Mouse (Mus musculus) heart, adult 8-10 months (tissue): ENCODE data around the gene Abat. TPM values are rescaled to one million over a fixed set of nuclear protein-coding genes. Genes with fewer than 3 reads are reported as not detected.

Source experiments
- DNase-seq: peaks from one replicate; pipeline ENCODE4 v3.0.0; 2022; ENCODE audit warnings: low spot score
- microRNA-seq: library from miRNA; unstranded; fragments of <30 nt; microRNA quantifications from one replicate; pipeline ENCODE4 v1.2.0, GENCODE M21; 2022
- total RNA-seq, 4 experiments: library from RNA; stranded (reverse); gene quantifications; 2 replicates each; pipeline ENCODE4 v1.2.4; 2022

Gene Abat
- total RNA-seq, 4 experiments from 2014 or later, result 9.1 to 18.3 (median 14.6) TPM

DNA sequence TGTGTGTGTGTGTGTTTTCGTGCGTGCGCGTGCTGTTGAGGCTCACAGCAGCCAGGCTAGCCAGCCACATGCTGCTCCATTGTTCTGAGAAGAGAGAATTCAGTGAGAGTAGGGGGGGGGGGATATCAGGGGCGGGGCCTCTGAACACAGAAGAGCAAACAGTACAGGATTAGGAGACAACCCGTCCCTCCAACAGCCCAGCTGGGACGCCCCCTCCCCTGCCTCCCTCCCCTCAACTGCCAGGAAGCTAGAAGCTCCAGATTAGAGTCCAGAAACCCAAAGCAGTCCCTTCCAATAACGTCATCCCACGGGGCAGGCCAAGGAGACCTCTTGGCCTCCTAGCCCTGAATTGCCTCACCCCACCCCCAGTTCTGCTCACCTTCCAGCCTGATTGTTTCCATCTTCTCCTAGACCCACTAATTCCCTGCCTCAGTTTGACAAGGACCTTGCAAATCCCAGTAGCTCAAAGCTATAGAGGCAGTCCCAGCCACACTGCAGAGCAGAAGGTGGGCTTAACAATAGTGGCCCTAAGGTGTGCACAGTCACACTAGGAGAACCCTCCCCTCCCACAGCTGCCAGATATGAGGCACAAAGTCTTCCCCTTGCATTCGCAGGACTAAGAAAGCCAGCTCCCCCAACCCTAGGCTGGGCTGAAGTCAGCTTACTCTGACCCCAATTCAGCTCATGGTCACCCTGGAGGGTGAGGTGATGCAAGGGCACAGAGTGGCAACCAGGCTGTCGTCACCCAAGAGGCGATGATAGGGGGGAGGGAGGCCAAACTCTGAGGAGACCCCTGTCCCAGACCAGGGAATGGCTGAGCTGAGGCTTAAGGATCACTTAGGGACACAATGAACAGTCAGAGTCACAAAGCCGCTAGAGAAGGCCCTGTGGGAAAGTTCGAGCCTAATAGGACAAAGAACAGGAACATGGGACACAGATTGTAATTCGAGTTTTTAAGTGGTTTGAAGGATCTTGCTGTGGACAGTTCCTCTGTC, 157.1 kb downstream of the Abat start:
- no peak for DNase-seq

Small RNA genes within 50 kb of the gene (microRNA-seq; reads per million reads assigned to microRNA genes)
- not detected for gene Gm22137

Other genes with a start within 250 kb of the Abat start
- not detected for gene Tmem114, start 88.3 kb upstream of the Abat start, total RNA-seq
- 10 to 100 TPM; 30.7 to 41.3 (median 34.9) TPM for gene Mettl22, start 42.6 kb upstream of the Abat start, total RNA-seq
- gene Pmm2, start 124.2 kb downstream of the Abat start, total RNA-seq, result 10 to 100 TPM; 24.6 to 46.4 (median 32.1) TPM
- 10 to 100 TPM; 18.9 to 23.3 (median 20.1) TPM for gene Tmem186, start 124.3 kb downstream of the Abat start, total RNA-seq
- 10 to 100 TPM; 10.1 to 17.9 (median 13.4) TPM for gene Carhsp1, start 158.7 kb downstream of the Abat start, total RNA-seq
- not detected for gene Gm5767, start 167.3 kb downstream of the Abat start, total RNA-seq